Mouse (Mus musculus) testis, adult 2 months (tissue): ENCODE results near the gene Plcb1. TPM values are rescaled to one million over a fixed set of nuclear protein-coding genes. Genes with fewer than 3 reads are reported as not detected.

ENCODE experiments used
- H3K27ac ChIP-seq: fragments of 200-500 bp; 2 replicates; pipeline ENCODE4 v1.5.1; 2012; ENCODE audit warnings: low read depth, low read length; ENCODE audit not compliant: control insufficient read depth, insufficient read depth
- H3K27me3 ChIP-seq: fragments of 200-500 bp; 2 replicates; pipeline ENCODE4 v1.6.1; 2012; ENCODE audit warnings: mild to moderate bottlenecking, low read length, moderate library complexity; ENCODE audit not compliant: control insufficient read depth, insufficient read depth
- H3K36me3 ChIP-seq: fragments of 200-500 bp; 2 replicates; pipeline ENCODE4 v1.6.1; 2012; ENCODE audit warnings: mild to moderate bottlenecking, low read length; ENCODE audit not compliant: control insufficient read depth, insufficient read depth
- H3K4me1 ChIP-seq: fragments of 200-500 bp; 2 replicates; pipeline ENCODE4 v1.6.1; 2012; ENCODE audit warnings: low read length; ENCODE audit not compliant: control insufficient read depth, insufficient read depth
- H3K4me3 ChIP-seq: fragments of 200-500 bp; 2 replicates; pipeline ENCODE4 v1.5.1; 2012; ENCODE audit warnings: low read depth, mild to moderate bottlenecking, low read length, moderate library complexity, mixed read lengths; ENCODE audit not compliant: control insufficient read depth
- CTCF ChIP-seq: fragments of 200-500 bp; IDR thresholded peaks from 2 replicates; pipeline ENCODE4 v1.5.1; 2012; ENCODE audit warnings: low read depth, mild to moderate bottlenecking, inconsistent platforms, low read length, moderate library complexity; ENCODE audit not compliant: control insufficient read depth, insufficient read depth, insufficient replicate concordance
- POLR2A ChIP-seq: fragments of 200-500 bp; IDR thresholded peaks from 2 replicates; pipeline ENCODE4 v1.6.1; 2012; ENCODE audit warnings: low read depth, mild to moderate bottlenecking, inconsistent platforms, low read length, moderate library complexity; ENCODE audit not compliant: control insufficient read depth
- polyA plus RNA-seq: library from polyadenylated mRNA; depleted of rRNA; stranded (reverse); fragments of >200 nt; gene quantifications from 2 replicates; pipeline ENCODE4 v1.2.3, GENCODE M21; 2012

Gene Plcb1
- polyA plus RNA-seq, 1 experiment, result 0.90 TPM

GRCm38 (mm10) chr2:135397970-135398369, 612.1 kb downstream of the Plcb1 start:
- Histone ChIP-seq H3K36me3 (no peaks in the 10 kb centered on the region), H3K27ac (no peak overlapping the region), H3K4me3 (no peak overlapping the region)

GRCm38 (mm10) chr2:135399760-135400159, 613.9 kb downstream of the Plcb1 start:
- no peaks in the 10 kb centered on the region for H3K4me1 ChIP-seq
- TF ChIP-seq CTCF, result no peak
- no peak for TF ChIP-seq POLR2A
- no peak overlapping the region for H3K4me3 ChIP-seq
- no peaks in the 10 kb centered on the region for H3K27me3 ChIP-seq
- H3K27ac ChIP-seq, result no peak overlapping the region
- no peaks in the 10 kb centered on the region for H3K36me3 ChIP-seq

More at GRCm38 (mm10) chr2:135397970-135398369, 612.1 kb downstream of the Plcb1 start:
- TF ChIP-seq CTCF (no peak), POLR2A (no peak)
- no peaks in the 10 kb centered on the region for H3K27me3 ChIP-seq
- no peaks in the 10 kb centered on the region for H3K4me1 ChIP-seq

- Histone ChIP-seq H3K27ac (no peak overlapping the region), H3K4me3 (no peak overlapping the region), H3K27me3 (no peaks in the 10 kb centered on the region), H3K36me3 (no peaks in the 10 kb centered on the region), H3K4me1 (no peaks in the 10 kb centered on the region)
- TF ChIP-seq POLR2A (no peak), CTCF (no peak)
Observed at GRCm38 (mm10) chr2:135402916-135403315, 617.0 kb downstream of the Plcb1 start.

- Histone ChIP-seq H3K27ac (no peak overlapping the region), H3K36me3 (no peaks in the 10 kb centered on the region), H3K4me3 (no peak overlapping the region), H3K4me1 (no peaks in the 10 kb centered on the region), H3K27me3 (no peaks in the 10 kb centered on the region)
- no peak for TF ChIP-seq CTCF
- TF ChIP-seq POLR2A, result no peak
Observed at GRCm38 (mm10) chr2:135403344-135403743, 617.5 kb downstream of the Plcb1 start.

- Histone ChIP-seq H3K27me3 (no peaks in the 10 kb centered on the region), H3K27ac (no peak overlapping the region), H3K36me3 (no peaks in the 10 kb centered on the region), H3K4me1 (no peaks in the 10 kb centered on the region), H3K4me3 (no peak overlapping the region)
- TF ChIP-seq CTCF (no peak), POLR2A (no peak)
Observed at GRCm38 (mm10) chr2:135404095-135404494, 618.2 kb downstream of the Plcb1 start.

GRCm38 (mm10) chr2:135409418-135410097, 623.7 kb downstream of the Plcb1 start:
- no peaks in the 10 kb centered on the region for H3K27me3 ChIP-seq
- no peak for TF ChIP-seq CTCF
- TF ChIP-seq POLR2A, result no peak
- no peaks in the 10 kb centered on the region for H3K36me3 ChIP-seq
- no peak overlapping the region for H3K27ac ChIP-seq
- no peak overlapping the region for H3K4me3 ChIP-seq
- H3K4me1 ChIP-seq, result no peaks in the 10 kb centered on the region

GRCm38 (mm10) chr2:135411675-135412074, 625.8 kb downstream of the Plcb1 start:
- no peak overlapping the region for H3K27ac ChIP-seq
- H3K4me1 ChIP-seq, result no peaks in the 10 kb centered on the region
- H3K4me3 ChIP-seq, result no peak overlapping the region
- no peaks in the 10 kb centered on the region for H3K36me3 ChIP-seq
- no peaks in the 10 kb centered on the region for H3K27me3 ChIP-seq
- TF ChIP-seq CTCF (no peak), POLR2A (no peak)

GRCm38 (mm10) chr2:135415137-135415536, 629.3 kb downstream of the Plcb1 start:
- TF ChIP-seq POLR2A (no peak), CTCF (no peak)
- H3K4me1 ChIP-seq, result no peaks in the 10 kb centered on the region
- no peaks in the 10 kb centered on the region for H3K36me3 ChIP-seq
- H3K27ac ChIP-seq, result no peak overlapping the region
- H3K4me3 ChIP-seq, result no peak overlapping the region
- no peaks in the 10 kb centered on the region for H3K27me3 ChIP-seq
